Mouse (Mus musculus) thymus, postnatal 14 days (tissue): Measurements from ENCODE around the gene Nid1.

Experiments used
- DNase-seq: peaks from one replicate; pipeline ENCODE4 v3.0.0; 2021

Gene Nid1

GRCm38 (mm10) chr13:13493517-13493916 lies 56.2 kb downstream of the Nid1 start:
- no peak for DNase-seq

DNA sequence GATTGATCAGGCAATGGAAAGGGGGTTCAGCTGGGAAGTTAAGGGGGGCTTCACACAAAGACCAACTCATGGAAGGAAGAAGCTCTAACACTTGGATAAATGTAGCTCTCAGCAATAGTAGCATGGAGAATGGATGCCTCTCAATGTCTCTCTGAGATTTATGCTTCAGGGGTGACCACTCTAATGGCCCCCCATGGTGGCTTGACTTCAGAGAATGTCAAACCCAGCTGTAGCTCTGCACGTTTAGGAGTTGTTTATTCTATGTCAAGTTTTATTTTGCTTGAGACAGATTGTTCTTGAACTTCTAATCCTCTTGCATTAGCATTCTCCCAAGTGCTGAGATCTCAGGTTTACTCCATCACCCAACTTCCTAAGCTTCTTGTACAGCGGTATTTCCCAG lies 60.7 kb downstream of the Nid1 start:
- DNase-seq: no peak

DNA sequence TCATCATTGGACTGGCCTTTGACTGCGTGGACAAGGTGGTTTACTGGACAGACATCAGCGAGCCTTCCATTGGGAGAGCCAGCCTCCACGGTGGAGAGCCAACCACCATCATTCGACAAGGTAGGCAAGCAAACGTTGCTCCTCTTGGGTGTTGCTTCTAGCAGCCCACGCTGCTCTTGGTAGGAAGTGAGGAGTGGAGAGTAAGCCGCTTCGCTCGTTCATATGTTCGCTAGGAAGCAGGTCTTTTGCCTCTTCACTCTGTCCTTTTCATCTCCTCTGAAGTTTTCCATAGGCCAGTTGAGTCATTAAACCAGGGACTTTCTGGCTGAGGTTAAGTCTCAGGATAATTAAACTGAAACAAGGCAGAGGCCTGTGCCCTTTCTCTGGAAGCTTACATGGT lies 65.1 kb downstream of the Nid1 start:
- no peak for DNase-seq

- DNase-seq: no peak
Observed at GRCm38 (mm10) chr13:13503695-13504386, 66.5 kb downstream of the Nid1 start.

- DNase-seq: no peak
Observed at GRCm38 (mm10) chr13:13505063-13505462, 67.7 kb downstream of the Nid1 start.

- no peak for DNase-seq
Observed at GRCm38 (mm10) chr13:13506556-13506955, 69.2 kb downstream of the Nid1 start.

GRCm38 (mm10) chr13:13514861-13515260 lies 77.5 kb downstream of the Nid1 start:
- DNase-seq: no peak

DNA sequence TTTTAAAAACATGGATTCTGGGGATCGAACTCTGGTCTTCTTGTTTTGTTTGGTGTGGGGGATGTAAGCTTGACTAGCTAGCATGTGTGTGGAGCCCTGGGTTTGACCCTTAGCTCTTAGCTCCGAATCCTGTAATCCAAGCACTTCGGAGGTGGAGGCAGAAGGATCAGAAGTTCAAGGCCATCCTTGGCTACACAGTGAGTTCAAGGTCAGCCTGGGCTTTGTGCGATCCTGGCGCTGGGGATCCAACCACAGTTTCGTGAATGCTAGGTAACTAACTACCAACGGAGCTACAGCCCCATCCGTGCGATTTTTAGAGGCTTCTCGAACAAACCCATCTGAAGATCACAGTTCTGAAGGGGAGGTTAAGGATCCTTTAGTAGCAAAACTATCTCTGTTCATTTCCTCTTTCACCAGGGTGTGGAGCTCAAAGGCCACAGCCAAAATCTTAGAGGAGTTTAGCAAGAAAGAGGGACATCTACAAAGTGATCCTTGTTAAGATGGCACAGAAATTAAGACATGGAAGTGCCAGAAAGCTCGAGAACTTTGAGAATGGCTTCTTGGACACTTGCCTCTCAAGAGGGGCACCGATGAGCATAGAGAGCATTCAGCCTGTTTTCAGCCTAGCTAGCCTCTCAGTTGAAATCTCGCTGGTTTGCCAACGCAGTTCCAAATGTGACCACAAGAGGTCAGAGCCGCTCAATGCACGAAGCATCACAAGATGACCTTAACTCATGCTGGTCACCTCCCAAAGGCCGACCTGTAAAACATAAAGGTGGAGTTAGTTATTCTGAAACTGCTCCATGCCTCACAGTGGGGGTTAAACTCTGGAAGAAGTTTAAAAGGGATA lies 79.2 kb downstream of the Nid1 start:
- peak; percentile 87 for DNase-seq

DNA sequence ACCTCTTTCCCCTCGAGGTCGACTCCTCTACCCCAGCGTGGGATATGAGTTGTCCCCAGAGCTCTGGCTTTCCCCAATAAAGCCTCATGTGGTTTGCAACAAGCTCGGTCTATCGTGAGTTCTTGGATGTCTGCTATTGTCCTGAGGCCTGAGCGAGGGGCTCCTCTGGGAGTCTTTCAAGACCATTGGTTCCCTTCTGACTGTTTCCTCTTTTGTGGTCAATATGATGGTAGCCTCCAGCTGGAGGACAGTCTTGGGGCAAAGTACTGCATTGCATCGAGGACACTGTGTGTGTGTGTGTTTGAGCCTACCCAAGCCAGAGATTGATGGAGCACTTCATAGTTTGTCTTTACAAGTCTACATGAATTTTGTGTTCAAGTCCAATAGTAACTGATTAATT lies 80.8 kb downstream of the Nid1 start:
- DNase-seq: no peak

DNA sequence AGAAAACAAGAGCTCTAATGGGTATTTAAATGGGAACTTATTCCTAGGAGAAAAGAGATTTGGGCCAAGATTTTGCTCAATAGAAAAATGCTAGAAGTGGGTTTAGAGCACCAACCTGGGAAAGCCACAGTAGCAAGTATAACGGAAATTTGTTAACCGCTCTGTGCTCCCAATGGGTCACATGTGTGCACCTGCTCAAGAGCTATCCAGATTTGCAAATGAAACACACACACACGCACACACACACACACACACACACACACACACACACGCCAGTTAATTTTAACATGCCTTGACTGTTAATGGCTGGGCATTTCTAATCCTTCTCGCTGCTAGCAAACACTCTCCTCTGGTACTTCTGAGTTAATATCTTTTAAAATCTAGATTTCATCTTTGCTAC lies 83.1 kb downstream of the Nid1 start:
- DNase-seq: peak; percentile 65

GRCm38 (mm10) chr13:13523625-13524584 lies 86.6 kb downstream of the Nid1 start:
- peak; percentile 35 for DNase-seq

- no peak for DNase-seq
Observed at GRCm38 (mm10) chr13:13525205-13525604, 87.9 kb downstream of the Nid1 start.

- no peak for DNase-seq
Observed at GRCm38 (mm10) chr13:13525877-13526276, 88.5 kb downstream of the Nid1 start.

DNA sequence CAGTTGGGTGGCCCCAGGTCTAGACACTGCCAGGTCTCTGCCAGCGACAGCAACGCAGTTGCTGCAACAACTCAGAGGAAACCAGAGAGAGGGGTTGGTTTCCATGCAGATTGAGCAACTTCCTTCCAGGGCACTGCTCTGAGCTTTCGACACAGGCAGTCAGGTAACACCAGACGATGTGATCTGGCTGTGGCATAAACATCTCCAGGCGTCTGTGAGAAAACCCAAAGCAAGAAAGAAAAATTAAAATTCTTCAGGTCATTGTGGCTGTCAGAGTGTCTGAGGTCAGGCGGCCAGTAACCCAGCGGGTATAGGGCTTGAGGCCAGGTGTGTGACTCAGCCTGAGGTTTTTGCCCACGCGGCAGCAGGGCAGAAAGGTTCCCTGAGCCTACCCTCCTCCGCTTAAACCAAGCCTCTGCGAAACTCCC lies 91.8 kb downstream of the Nid1 start:
- peak; percentile 71 for DNase-seq

DNA sequence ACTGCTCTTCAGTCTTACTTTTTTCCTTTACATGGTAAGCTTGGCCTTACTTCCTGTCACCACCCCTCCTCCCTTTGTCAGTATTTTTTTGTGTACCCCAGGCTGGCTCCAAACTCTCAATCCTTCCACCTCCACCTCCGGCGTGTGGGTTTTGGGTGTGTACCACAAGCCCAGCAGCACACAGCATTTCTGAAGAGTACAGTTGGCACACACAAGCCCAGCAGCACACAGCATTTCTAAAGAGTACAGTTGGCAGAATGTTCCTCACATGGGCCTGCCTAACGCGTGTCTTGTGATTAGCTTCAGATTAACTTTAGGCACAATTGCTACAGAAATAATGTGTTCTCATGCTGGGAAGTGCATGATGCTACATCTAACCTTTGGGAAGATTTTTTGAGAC lies 93.6 kb downstream of the Nid1 start:
- peak; percentile 58 for DNase-seq

GRCm38 (mm10) chr13:13531923-13532322 lies 94.6 kb downstream of the Nid1 start:
- DNase-seq: no peak

GRCm38 (mm10) chr13:13536555-13536954 lies 99.2 kb downstream of the Nid1 start:
- DNase-seq: no peak

DNA sequence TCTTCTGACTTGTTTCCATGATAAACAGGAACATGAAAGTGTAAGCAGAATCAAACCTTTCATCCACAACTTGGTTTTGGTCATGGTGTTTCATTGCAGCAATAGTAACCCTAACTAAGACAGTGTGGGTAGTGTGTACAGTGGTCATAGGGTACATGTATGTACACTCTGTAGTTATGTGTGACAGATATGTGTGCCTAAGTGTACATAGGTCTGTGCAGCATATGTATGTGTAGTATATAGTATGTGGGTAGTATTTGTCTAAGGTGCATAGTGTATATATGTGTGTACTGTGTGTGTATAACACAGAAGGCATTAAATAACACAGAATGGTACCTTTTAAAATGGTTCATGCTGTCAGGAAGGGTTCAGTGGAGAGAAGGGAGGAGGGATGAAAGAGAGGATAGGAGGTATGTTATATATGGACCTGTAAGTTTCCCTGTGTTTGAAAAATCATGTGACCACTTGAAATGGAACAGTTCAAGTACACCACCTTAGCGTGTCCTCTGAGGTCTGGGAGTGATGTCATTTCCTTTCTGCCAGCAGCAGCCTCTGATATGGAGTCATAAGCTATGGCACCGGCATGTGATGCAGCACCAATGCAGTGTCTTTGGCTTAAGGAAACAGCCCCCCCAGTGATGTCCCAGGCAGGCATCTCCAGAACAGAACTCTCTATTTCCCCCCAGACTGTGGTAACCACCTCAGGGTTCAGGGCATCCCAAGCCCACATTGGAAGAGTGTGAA lies 100.1 kb downstream of the Nid1 start:
- peak; percentile 30 for DNase-seq

DNA sequence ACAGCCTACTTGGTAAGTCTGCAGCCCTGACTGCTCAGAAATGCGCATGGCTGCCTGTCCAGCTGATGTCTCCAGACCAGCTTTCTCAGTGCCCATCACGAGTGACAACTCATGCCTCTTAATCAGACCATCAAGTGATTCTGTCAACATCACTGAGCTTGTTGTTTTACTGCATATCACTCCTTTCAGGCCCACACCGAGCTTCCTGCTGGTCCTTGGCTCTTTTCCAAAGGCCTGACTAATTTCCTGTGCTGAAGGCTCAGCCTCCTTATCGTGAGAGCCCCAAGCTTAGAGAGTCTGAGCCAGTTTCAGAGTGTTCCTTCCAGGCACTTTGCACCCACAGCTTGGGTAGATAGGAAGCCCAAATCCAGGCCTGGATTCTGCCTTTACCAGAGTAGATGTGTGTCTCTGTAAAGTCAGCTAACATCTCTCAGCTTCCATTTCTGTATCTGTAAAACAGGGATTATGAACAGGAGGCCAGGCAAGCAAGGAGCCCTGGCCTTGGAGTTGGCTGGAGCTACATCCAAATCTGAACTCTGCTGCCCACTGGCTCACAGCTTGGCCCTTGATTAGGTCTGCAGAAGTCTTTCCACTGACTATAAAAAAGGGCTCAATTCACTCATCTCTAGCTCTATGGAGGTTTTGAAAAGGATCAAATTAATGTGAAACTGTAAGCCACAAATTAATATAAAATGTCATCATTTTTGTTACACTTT lies 101.4 kb downstream of the Nid1 start:
- DNase-seq: no peak

DNA sequence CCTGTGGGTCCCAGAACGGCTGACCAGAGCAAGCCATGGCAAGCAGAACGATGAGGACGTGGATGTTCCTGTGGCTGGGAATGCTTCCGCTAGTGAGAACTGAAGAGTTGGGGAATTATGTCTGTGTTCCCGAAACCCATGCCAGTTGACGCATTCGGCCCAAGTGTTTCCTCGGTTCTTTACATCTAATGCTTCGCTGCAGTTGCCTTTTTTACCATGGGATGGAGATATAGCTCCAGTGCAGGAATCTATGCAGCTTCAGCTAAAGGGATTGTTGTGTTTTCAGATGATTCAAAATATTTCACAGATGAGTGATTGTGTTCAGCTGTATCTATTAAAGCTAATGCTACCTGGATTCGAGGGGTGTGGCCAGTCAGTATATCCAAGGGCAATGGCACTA lies 105.7 kb downstream of the Nid1 start:
- DNase-seq: peak; percentile 35

DNA sequence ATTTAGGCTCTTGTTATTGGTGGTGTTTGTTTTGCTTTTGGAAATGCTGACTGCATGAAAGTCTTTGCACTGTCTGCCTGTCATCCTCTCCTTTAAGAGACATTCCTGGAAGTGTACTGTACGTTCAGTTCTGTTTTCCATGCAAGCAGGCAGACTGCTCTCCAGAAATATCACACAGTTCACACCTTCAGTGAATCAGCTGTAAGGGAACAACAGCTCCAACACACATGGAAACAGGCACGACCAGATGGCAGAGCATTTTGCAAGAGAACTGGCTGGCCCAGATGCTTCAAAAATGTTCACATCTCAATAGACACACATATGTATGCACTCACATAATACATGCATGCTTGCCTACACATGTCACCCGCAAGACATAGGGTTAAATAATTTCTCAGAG lies 109.4 kb downstream of the Nid1 start:
- DNase-seq: no peak

DNA sequence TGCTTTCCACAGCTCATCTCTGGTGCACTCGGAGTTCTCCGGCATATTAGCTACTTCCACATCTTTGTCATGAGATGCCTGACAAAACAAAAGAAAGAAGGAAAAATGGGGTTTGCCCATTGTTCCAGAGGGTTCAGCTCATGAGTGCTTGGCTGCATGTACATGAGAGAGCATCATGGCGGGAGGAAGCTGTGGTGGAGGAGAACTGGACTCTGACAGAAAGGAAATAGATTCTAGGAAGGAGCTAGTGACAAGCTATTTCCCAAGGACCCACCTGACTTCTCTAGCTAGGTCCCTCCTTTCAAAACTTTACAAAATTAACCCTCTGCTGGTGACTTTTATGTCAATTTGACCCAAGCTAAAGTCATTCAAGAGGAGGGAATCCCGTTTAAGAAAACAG lies 110.5 kb downstream of the Nid1 start:
- DNase-seq: no peak
